ENCODE assay signal across 10 mouse cellular contexts in the genomic region with DNA sequence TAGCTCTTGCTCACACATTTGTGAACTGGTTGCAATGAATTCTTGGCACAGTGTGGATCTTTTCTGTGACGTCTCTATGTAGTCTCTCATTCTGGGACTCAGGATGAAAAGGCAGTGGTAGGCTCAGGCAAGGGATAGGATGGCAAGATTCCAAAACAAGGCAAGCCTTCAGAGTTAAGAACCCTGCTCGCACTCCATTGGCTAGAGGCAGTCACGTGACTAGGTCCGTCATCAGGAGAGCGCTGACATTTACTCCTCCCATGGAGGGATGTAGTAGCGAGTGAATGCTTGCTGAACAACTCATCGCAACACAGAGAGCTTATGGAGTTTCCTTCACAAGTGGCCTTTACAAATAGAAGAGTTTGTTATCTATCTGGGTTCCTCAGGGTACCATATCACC. TPM values are rescaled to one million over a fixed set of nuclear protein-coding genes. Genes with fewer than 3 reads are reported as not detected.
DNase-seq lines count a peak whose midpoint lies in the region; ATAC-seq and TF ChIP-seq lines count a peak whose summit lies in the region.
"Had no signal": no experiment of that assay in that cellular context is flagged by ENCODE, and none has a peak within 500 bp of the region (broad histone marks: within the 10 kb centered on the region; RNA-seq: fewer than 3 reads in every experiment).

No protein-coding gene starts in this region.

- 59% methylated on average over 7 of the region's 7 CpGs for WGBS in lung, embryonic 16.5 days
- WGBS in lung, adult 2 months: 53% methylated on average over 7 of the region's 7 CpGs
- 40% methylated on average over 7 of the region's 7 CpGs for WGBS in hindbrain, embryonic 15.5 days
- WGBS in kidney, adult 2 months: 93% methylated on average over 7 of the region's 7 CpGs

- no peaks in the 10 kb centered on the region for H3K9me3 ChIP-seq in lung, embryonic 16.5 days (ENCODE audit: control insufficient read depth, low read length)
- no peaks in the 10 kb centered on the region for H3K9me3 ChIP-seq in hindbrain, embryonic 15.5 days

- DNase-seq in lung, adult 2 months: no peak
- DNase-seq in ZHBTc4 (ENCODE audit: low read depth, low spot score): peak; percentile 71
- DNase-seq in retina, embryonic 14.5 days (ENCODE audit: low spot score): peak; percentile 26
- no peak for DNase-seq in kidney, adult 2 months
- DNase-seq in kidney, adult 11 months: no peak
- DNase-seq: gastrocnemius, postnatal 10 days; heart, postnatal 36 days; right cerebral cortex, adult 18-20 months had no signal

- no peaks in the 10 kb centered on the region for H3K36me3 ChIP-seq in lung, embryonic 16.5 days (ENCODE audit: control insufficient read depth, insufficient read depth, low read length)
- H3K36me3 ChIP-seq in hindbrain, embryonic 15.5 days: no peaks in the 10 kb centered on the region
- H3K36me3 ChIP-seq in kidney, adult 2 months (ENCODE audit: control insufficient read depth, insufficient read depth, low read length): no peaks in the 10 kb centered on the region

- no peak overlapping the region for H3K9ac ChIP-seq in lung, embryonic 16.5 days (ENCODE audit: low read length)
- no peak overlapping the region for H3K9ac ChIP-seq in hindbrain, embryonic 15.5 days

- H3K4me3 ChIP-seq in lung, embryonic 16.5 days (ENCODE audit: low read length): no peak overlapping the region
- H3K4me3 ChIP-seq in lung, adult 2 months (replicated peaks; ENCODE audit: extremely low read depth, low read depth, low read length): no peak overlapping the region
- H3K4me3 ChIP-seq in hindbrain, embryonic 15.5 days: no peak overlapping the region
- no peak overlapping the region for H3K4me3 ChIP-seq in kidney, adult 2 months (ENCODE audit: insufficient read depth, low read depth, low read length)

- H3K27me3 ChIP-seq in lung, embryonic 16.5 days (ENCODE audit: control insufficient read depth, insufficient read depth, low read depth, low read length): no peaks in the 10 kb centered on the region; the same call in 1 of the 2 replicates
- H3K27me3 ChIP-seq in hindbrain, embryonic 15.5 days: no peaks in the 10 kb centered on the region
- no peaks in the 10 kb centered on the region for H3K27me3 ChIP-seq in kidney, adult 2 months (replicated peaks; ENCODE audit: control insufficient read depth, insufficient read depth, low read length)

- peak; percentile 54; the same call in 1 of the 2 replicates for ATAC-seq in lung, embryonic 16.5 days (ENCODE audit: low read depth)
- peak; percentile 63; the same call in 1 of the 2 replicates for ATAC-seq in hindbrain, embryonic 15.5 days (ENCODE audit: low FRiP score, low read depth)

- no peak overlapping the region for H3K27ac ChIP-seq in lung, embryonic 16.5 days (ENCODE audit: low read length)
- H3K27ac ChIP-seq in hindbrain, embryonic 15.5 days (replicated peaks): 0 out of 2 replicates have a peak overlapping the region, but pooled peaks have one; percentile 1
- H3K27ac ChIP-seq in kidney, adult 2 months (ENCODE audit: insufficient read depth, low read depth, low read length): no peak overlapping the region

- no peaks in the 10 kb centered on the region for H3K4me1 ChIP-seq in lung, embryonic 16.5 days (replicated peaks; ENCODE audit: control insufficient read depth, insufficient read depth, low read length)
- no peaks in the 10 kb centered on the region for H3K4me1 ChIP-seq in lung, adult 2 months (ENCODE audit: control insufficient read depth, insufficient read depth, low read length)
- H3K4me1 ChIP-seq in hindbrain, embryonic 15.5 days (replicated peaks): peaks cover 10% of the 10 kb centered on the region
- H3K4me1 ChIP-seq in kidney, adult 2 months (ENCODE audit: control insufficient read depth, insufficient read depth, low read length): no peaks in the 10 kb centered on the region

- no peak for TF ChIP-seq CTCF in lung, adult 2 months (IDR thresholded peaks at IDR 0.05; ENCODE audit: insufficient read depth, low read length)
- TF ChIP-seq CTCF in kidney, adult 2 months (conservative IDR thresholded peaks at IDR 0.05; ENCODE audit: insufficient read depth, insufficient read length, low read depth, low read length): no peak

- TF ChIP-seq POLR2A in lung, adult 2 months (IDR thresholded peaks at IDR 0.05; ENCODE audit: borderline replicate concordance, extremely low read depth, low read depth, low read length): no peak
- no peak for TF ChIP-seq POLR2A in kidney, adult 2 months (IDR thresholded peaks at IDR 0.05; ENCODE audit: low read depth, low read length)

- H3K4me2 ChIP-seq in lung, embryonic 16.5 days (ENCODE audit: low read depth, low read length): no peak overlapping the region
- peak overlapping the region; percentile 31 for H3K4me2 ChIP-seq in hindbrain, embryonic 15.5 days

RNA-seq across cellular contexts. Expression of gene Skap1, which starts 27.9 kb away (rescaled TPM):
- polyA plus RNA-seq in lung, embryonic 16.5 days (2015; fragmentation: Nextera tagmentation; extraction: Ambion mirVana): 2.1 and 4.5 TPM in 2 replicates
- polyA plus RNA-seq in lung, adult 2 months (2012; rRNA removed): 2.2 and 2.4 TPM in 2 replicates
- 6.1 and 6.5 TPM in 2 replicates for polyA plus RNA-seq in hindbrain, embryonic 15.5 days (2015; fragmentation: Nextera tagmentation; extraction: Ambion mirVana)
- 1.0 and 3.3 TPM in 2 replicates for polyA plus RNA-seq in kidney, adult 2 months (2012; rRNA removed)

Comparison
In these comparisons a context has a peak if more than half of its experiments do, and no peak if none do; other contexts are left out.
1. DNase-seq: peak in ZHBTc4 (single experiment) and retina, embryonic 14.5 days (single experiment); none in lung, adult 2 months (single experiment), kidney, adult 2 months (single experiment) and kidney, adult 11 months (single experiment).